Mouse (Mus musculus) left cerebral cortex, postnatal 36 days (tissue): ENCODE results near the gene Vldlr. TPM values are rescaled to one million over a fixed set of nuclear protein-coding genes. Genes with fewer than 3 reads are reported as not detected.

Experiments
- DNase-seq, 2 experiments: peaks; one replicate each; pipeline ENCODE4 v3.0.0; 2021 to 2022; ENCODE audit warnings: low spot score in 2 of 2, mixed read lengths in 1 of 2
- intact Hi-C: fragments of 180-260 bp; cut with DNase I; formaldehyde crosslinking; loops from one replicate; pipeline ENCODE4 v1.15.1; 2025
- total RNA-seq, 2 experiments: library from RNA; stranded (reverse); gene quantifications; 2 replicates each; pipeline ENCODE4 v1.2.3; 2021

Gene Vldlr
- 10 to 100 TPM; 58.3 to 60.9 TPM for total RNA-seq

DNA sequence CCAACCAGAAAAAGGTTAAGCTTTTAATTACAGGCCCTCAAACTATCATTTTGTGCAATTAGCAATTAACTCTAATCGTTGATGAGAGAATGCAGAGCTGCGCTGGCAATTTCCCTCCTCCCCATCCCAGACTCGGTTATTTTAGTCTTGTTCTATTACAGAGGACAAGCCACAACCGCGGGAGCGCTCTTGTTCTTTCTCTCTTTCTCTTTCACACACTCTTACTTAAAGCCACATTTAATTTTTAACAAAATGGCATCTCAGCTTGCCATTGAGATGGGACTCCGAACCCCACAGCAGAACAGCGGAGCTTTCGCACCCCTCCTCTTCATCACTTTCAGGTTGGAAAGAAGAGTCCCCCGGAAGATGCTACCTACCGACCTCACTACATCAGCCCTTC lies at the start of gene Vldlr:
TSS of gene Vldlr (plus strand) at position 167 of the 400 bp plus-strand sequence.
- DNase-seq = no peak
- intact Hi-C loops = loop anchor here (5.0 to 10.0 kb wide), 5 partner anchors 92 to 469 kb away; partner anchors contain the start of gene Gm815

GRCm38 (mm10) chr19:27167601-27168319 lies 48.5 kb upstream of the Vldlr start:
- DNase-seq = no peak
- intact Hi-C loops = no loop called here

- intact Hi-C loops = no loop called here
- DNase-seq = no peak
These were observed 42.4 kb upstream of the Vldlr start for GRCm38 (mm10) chr19:27173836-27174235.

- DNase-seq = no peak
- intact Hi-C loops = no loop called here
These were observed 40.7 kb upstream of the Vldlr start for GRCm38 (mm10) chr19:27175617-27176016.

DNA sequence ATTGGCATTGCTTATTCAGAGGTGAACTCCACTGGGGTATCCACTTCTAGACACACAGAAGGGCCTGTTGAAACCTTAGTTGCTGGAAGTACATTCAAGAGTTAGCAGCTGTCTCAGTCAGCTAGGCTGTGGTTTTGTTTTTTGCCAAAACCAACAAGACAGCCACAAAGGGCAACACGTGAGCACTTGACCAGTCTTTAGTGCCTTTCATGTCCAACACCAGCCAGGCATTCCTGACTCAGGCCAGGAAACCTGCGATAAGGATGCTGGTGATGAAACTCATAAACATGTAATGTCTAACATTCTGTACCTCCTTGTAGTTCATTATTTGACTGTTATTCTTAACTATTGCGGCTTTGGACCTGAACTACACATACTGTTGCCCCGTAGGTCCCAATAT lies 39.7 kb upstream of the Vldlr start:
- intact Hi-C loops = no loop called here
- no peak for DNase-seq

GRCm38 (mm10) chr19:27178195-27178807 lies 38.0 kb upstream of the Vldlr start:
- intact Hi-C loops = no loop called here
- DNase-seq = no peak

DNA sequence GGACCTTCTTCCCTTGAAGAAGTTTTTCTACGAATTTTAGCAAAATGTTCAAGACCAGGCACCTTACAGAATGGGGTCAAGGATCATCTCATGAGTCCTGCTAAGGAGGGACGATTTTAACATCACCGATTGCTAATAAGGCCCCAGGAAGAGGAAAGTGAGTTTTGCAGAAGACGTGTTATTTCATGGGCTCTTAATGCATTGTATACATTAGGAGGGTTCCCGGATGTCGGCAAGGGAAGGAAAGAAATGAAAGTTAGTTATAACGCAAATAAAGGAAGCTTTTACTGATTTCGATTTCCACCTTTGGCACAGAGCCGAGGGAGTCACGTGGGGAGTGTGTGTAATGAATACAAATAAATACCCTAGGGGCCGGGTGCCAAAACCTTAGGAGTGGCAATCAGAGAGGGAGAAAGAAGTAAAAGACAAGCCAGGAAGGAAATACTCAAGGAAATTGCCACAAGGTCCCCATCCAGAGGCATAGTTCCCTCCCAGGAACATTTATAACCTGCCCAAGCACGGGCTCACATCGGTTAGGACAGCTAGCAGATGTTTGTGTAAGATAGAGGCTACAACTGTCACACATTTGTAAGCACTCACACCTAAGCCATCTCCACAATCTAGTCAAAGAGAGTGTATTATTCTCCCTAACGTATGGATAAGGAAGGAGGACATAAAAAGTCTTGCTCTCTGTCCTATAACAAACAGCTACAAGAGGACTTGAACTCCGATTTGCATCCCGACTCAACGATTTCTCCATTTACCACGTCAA lies 35.7 kb upstream of the Vldlr start:
- intact Hi-C loops = no loop called here
- DNase-seq = no peak

DNA sequence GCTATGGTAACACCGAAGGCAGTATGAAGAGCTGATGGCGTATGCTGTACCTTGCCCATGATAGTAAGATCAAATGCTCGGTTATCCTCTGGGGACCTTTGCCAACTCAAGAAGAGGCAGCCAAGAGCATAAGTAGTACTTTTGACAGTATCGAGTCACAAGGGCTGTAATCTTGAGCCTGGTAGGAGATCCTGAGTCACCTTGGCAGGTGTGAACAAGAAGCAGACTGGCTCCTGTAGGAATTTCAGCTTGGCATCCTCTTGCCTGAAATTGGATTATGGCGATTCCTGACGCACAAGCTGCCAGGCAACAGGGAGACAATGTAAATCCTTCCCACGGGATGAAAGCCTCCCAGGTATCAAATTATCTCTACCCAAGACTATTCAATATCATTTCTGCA lies 32.8 kb upstream of the Vldlr start:
- intact Hi-C loops = no loop called here
- no peak for DNase-seq

- peak in 1 of 2 experiments; percentile 20 for DNase-seq
- intact Hi-C loops = no loop called here
These were observed 12.5 kb upstream of the Vldlr start for GRCm38 (mm10) chr19:27203711-27204238.

DNA sequence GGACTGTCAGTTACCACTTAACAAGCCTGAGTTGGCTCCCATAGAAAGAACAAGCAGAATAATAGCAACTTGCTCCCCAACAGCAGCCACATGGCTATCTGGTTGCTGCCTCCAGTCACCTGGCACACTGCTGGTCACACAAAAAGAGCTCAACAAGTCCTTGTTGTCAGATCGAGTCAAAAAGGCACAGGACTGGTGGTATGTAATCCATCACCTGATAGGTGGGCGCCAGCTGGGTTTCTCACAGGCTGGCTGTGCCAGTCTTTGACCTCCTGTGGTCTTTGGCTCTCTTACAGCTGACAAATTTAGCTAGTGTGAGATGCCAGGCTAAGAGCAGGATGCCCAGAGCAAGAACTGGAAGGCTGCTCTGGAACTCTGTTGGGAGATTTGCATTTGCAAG lies 5.3 kb upstream of the Vldlr start:
- DNase-seq = no peak
- intact Hi-C loops = loop anchor here (10.0 kb wide), 2 partner anchors 86 to 236 kb away; no protein-coding TSS in a partner anchor

DNA sequence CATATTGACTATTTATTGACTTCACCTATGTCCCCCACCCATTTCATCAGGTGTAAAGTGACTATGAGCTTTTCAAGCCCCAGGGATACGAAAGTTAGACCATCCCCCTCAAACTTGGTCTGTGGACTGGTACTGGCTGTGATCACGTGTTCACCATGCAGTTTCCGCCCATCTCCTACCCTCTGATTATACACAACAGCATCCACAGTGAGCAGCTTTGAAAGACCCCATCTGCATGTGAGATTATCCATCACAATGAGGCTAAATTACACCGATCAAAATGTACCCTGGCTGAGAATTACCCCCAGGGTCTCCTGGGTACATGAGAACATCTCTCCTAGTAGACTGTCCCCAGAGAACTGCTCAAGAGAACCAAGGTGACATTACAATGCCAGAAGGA lies 688 bp upstream of the Vldlr start:
- no peak for DNase-seq
- intact Hi-C loops = loop anchor here (5.0 to 10.0 kb wide), 5 partner anchors 91 to 468 kb away; partner anchors contain the start of gene Gm815

GRCm38 (mm10) chr19:27216767-27217403 lies 601 bp downstream of the Vldlr start:
- peak; percentile 75 to 79 for DNase-seq
- intact Hi-C loops = loop anchor here (5.0 to 10.0 kb wide), 5 partner anchors 92 to 470 kb away; partner anchors contain the start of gene Gm815

DNA sequence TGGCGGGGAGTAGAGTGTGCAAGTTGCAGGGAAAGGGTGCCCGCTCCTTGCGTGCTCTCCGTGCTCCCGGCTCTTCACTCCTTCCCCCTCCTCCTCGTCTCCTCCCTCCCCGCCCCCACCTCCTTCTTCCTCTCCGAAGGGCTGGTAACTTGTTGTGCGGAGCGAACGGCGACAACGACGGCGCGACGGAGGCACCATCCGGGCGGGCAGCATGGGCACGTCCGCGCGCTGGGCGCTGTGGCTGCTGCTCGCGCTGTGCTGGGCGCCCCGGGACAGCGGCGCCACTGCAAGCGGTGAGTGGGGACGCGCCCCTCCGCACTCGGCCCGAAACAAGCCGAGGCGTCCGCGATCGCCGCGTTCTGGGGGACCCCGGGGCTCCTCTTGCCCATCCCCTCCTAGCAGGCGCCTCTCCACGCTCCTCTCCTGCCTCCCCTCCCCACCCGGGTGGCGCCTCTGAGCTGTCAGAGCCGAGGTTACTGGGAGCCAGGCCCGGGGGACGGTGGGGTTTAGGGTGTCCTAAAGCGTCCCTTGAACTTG lies 1.2 kb downstream of the Vldlr start:
- intact Hi-C loops = loop anchor here (5.0 to 10.0 kb wide), 5 partner anchors 93 to 470 kb away; partner anchors contain the start of gene Gm815

DNA sequence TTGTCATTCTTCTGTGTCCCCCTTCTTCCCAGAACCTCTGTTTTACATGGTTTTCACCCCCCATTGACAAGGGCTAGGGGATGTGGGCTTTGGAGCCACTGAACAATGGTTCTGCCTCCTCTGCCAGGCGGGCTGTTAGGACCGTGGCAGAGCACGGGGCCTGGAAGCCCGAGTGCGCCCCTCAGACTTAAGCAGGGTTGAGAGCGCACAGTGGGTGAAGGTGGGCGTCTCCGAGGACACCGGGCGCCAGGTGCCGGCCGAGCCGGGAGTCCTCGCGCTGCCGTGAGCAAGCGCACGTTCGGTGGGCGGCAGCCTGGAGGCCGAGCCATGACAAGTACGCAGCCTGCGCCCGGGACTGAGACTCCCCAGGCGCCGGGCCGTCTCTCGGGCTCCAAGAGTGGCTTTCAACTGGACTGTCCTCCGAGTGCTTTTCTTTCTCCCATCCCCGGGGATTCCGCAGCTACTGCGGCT lies 1.7 kb downstream of the Vldlr start:
- DNase-seq = peak; percentile 65 to 70
- intact Hi-C loops = loop anchor here (5.0 to 10.0 kb wide), 5 partner anchors 93 to 471 kb away; partner anchors contain the start of gene Gm815

More for the DNA sequence above, 1.2 kb downstream of the Vldlr start:
- peak; percentile 73 to 79 for DNase-seq

GRCm38 (mm10) chr19:27218561-27219262 lies 2.4 kb downstream of the Vldlr start:
- intact Hi-C loops = loop anchor here (5.0 to 10.0 kb wide), 5 partner anchors 94 to 471 kb away; partner anchors contain the start of gene Gm815
- peak; percentile 52 to 61 for DNase-seq

- intact Hi-C loops = loop anchor here (5.0 to 10.0 kb wide), 5 partner anchors 95 to 472 kb away; partner anchors contain the start of gene Gm815
- DNase-seq = no peak
These were observed 3.3 kb downstream of the Vldlr start for GRCm38 (mm10) chr19:27219586-27219985.

GRCm38 (mm10) chr19:27223046-27223445 lies 6.8 kb downstream of the Vldlr start:
- DNase-seq = no peak
- intact Hi-C loops = no loop called here

- DNase-seq = no peak
- intact Hi-C loops = no loop called here
These were observed 8.1 kb downstream of the Vldlr start for GRCm38 (mm10) chr19:27224356-27224755.
